Mouse (Mus musculus): ENCODE data around the gene Plxdc1. TPM values are rescaled to one million over a fixed set of nuclear protein-coding genes. Genes with fewer than 3 reads are reported as not detected.

Gene Plxdc1
- polyA plus RNA-seq, 1 experiment from 2014 or later = not detected

GRCm38 (mm10) chr11:97905941-97906340 is 80.3 kb downstream of the Plxdc1 start:
- Histone ChIP-seq H3K36me3 (ENCODE audit: control insufficient read depth, insufficient read depth, low read length) (no peaks in the 10 kb centered on the region), H3K4me1 (ENCODE audit: control insufficient read depth, insufficient read depth, low read length) (no peaks in the 10 kb centered on the region), H3K4me3 (ENCODE audit: low read depth, low read length) (no peak overlapping the region), H3K27me3 (ENCODE audit: control insufficient read depth, insufficient read depth, low read length) (no peaks in the 10 kb centered on the region), H3K9ac (ENCODE audit: low read length) (no peak overlapping the region), H3K4me2 (no peak overlapping the region), H3K27ac (ENCODE audit: low read depth, low read length) (no peak overlapping the region), H3K9me3 (ENCODE audit: control insufficient read depth, low read length) (no peaks in the 10 kb centered on the region)
- 63% methylated on average over 2 of the region's 2 CpGs for WGBS
- ATAC-seq (ENCODE audit: low FRiP score) (no peak), DNase-seq (ENCODE audit: low spot score, missing footprints) (no peak)

- H3K27ac ChIP-seq (ENCODE audit: low read depth, low read length) = no peak overlapping the region
- WGBS = 86% methylated on average over 2 of the region's 2 CpGs
These were observed 80.7 kb downstream of the Plxdc1 start for GRCm38 (mm10) chr11:97905540-97905939.

GRCm38 (mm10) chr11:97904801-97905200 is 81.4 kb downstream of the Plxdc1 start:
- DNase-seq (ENCODE audit: low spot score, missing footprints) (no peak), ATAC-seq (ENCODE audit: low FRiP score) (no peak)
- Histone ChIP-seq H3K4me1 (ENCODE audit: control insufficient read depth, insufficient read depth, low read length) (no peaks in the 10 kb centered on the region), H3K27ac (ENCODE audit: low read depth, low read length) (no peak overlapping the region), H3K9ac (ENCODE audit: low read length) (no peak overlapping the region), H3K36me3 (ENCODE audit: control insufficient read depth, insufficient read depth, low read length) (no peaks in the 10 kb centered on the region), H3K4me2 (no peak overlapping the region), H3K4me3 (ENCODE audit: low read depth, low read length) (no peak overlapping the region), H3K27me3 (ENCODE audit: control insufficient read depth, insufficient read depth, low read length) (no peaks in the 10 kb centered on the region), H3K9me3 (ENCODE audit: control insufficient read depth, low read length) (no peaks in the 10 kb centered on the region)
- 92% methylated on average over 13 of the region's 13 CpGs for WGBS

More at GRCm38 (mm10) chr11:97905540-97905939, 80.7 kb downstream of the Plxdc1 start:
- no peak for DNase-seq (ENCODE audit: low spot score, missing footprints)
- ATAC-seq (ENCODE audit: low FRiP score) = no peak
- Histone ChIP-seq H3K36me3 (ENCODE audit: control insufficient read depth, insufficient read depth, low read length) (no peaks in the 10 kb centered on the region), H3K9me3 (ENCODE audit: control insufficient read depth, low read length) (no peaks in the 10 kb centered on the region), H3K4me1 (ENCODE audit: control insufficient read depth, insufficient read depth, low read length) (no peaks in the 10 kb centered on the region), H3K4me3 (ENCODE audit: low read depth, low read length) (no peak overlapping the region), H3K27me3 (ENCODE audit: control insufficient read depth, insufficient read depth, low read length) (no peaks in the 10 kb centered on the region), H3K4me2 (no peak overlapping the region), H3K9ac (ENCODE audit: low read length) (no peak overlapping the region)

- Histone ChIP-seq H3K4me1 (ENCODE audit: control insufficient read depth, insufficient read depth, low read length) (no peaks in the 10 kb centered on the region), H3K4me3 (ENCODE audit: low read depth, low read length) (no peak overlapping the region), H3K4me2 (no peak overlapping the region), H3K9ac (ENCODE audit: low read length) (no peak overlapping the region), H3K36me3 (ENCODE audit: control insufficient read depth, insufficient read depth, low read length) (no peaks in the 10 kb centered on the region), H3K9me3 (ENCODE audit: control insufficient read depth, low read length) (no peaks in the 10 kb centered on the region), H3K27ac (ENCODE audit: low read depth, low read length) (no peak overlapping the region), H3K27me3 (ENCODE audit: control insufficient read depth, insufficient read depth, low read length) (no peaks in the 10 kb centered on the region)
- ATAC-seq (ENCODE audit: low FRiP score) = no peak
- WGBS = 83% methylated on average over 6 of the region's 6 CpGs
- no peak for DNase-seq (ENCODE audit: low spot score, missing footprints)
These were observed 84.4 kb downstream of the Plxdc1 start for GRCm38 (mm10) chr11:97901806-97902205.

GRCm38 (mm10) chr11:97899822-97900221 is 86.4 kb downstream of the Plxdc1 start:
- 0 out of 2 replicates have a peak, but pooled peaks have one; percentile 27 for ATAC-seq (ENCODE audit: low FRiP score)

GRCm38 (mm10) chr11:97897568-97898185 is 88.6 kb downstream of the Plxdc1 start:
- Histone ChIP-seq H3K9me3 (ENCODE audit: control insufficient read depth, low read length) (no peaks in the 10 kb centered on the region), H3K27me3 (ENCODE audit: control insufficient read depth, insufficient read depth, low read length) (no peaks in the 10 kb centered on the region), H3K4me3 (ENCODE audit: low read depth, low read length) (no peak overlapping the region), H3K36me3 (ENCODE audit: control insufficient read depth, insufficient read depth, low read length) (no peaks in the 10 kb centered on the region), H3K9ac (ENCODE audit: low read length) (no peak overlapping the region), H3K27ac (ENCODE audit: low read depth, low read length) (no peak overlapping the region), H3K4me2 (no peak overlapping the region), H3K4me1 (ENCODE audit: control insufficient read depth, insufficient read depth, low read length) (no peaks in the 10 kb centered on the region)
- ATAC-seq (ENCODE audit: low FRiP score) (no peak), DNase-seq (ENCODE audit: low spot score, missing footprints) (no peak)
- 84% methylated on average over 3 of the region's 3 CpGs for WGBS

More at GRCm38 (mm10) chr11:97899822-97900221, 86.4 kb downstream of the Plxdc1 start:
- WGBS = 8% methylated on average over 2 of the region's 2 CpGs
- H3K9me3 ChIP-seq (ENCODE audit: control insufficient read depth, low read length) = no peaks in the 10 kb centered on the region
- H3K27ac ChIP-seq (ENCODE audit: low read depth, low read length) = no peak overlapping the region
- DNase-seq (ENCODE audit: low spot score, missing footprints) = peak; percentile 98
- no peaks in the 10 kb centered on the region for H3K36me3 ChIP-seq (ENCODE audit: control insufficient read depth, insufficient read depth, low read length)
- H3K4me2 ChIP-seq = no peak overlapping the region
- H3K4me1 ChIP-seq (ENCODE audit: control insufficient read depth, insufficient read depth, low read length) = no peaks in the 10 kb centered on the region
- H3K4me3 ChIP-seq (ENCODE audit: low read depth, low read length) = no peak overlapping the region
- no peak overlapping the region for H3K9ac ChIP-seq (ENCODE audit: low read length)
- no peaks in the 10 kb centered on the region for H3K27me3 ChIP-seq (ENCODE audit: control insufficient read depth, insufficient read depth, low read length)

GRCm38 (mm10) chr11:97896655-97897054 is 89.6 kb downstream of the Plxdc1 start:
- Histone ChIP-seq H3K4me3 (ENCODE audit: low read depth, low read length) (no peak overlapping the region), H3K4me2 (no peak overlapping the region), H3K27ac (ENCODE audit: low read depth, low read length) (no peak overlapping the region), H3K9ac (ENCODE audit: low read length) (no peak overlapping the region), H3K9me3 (ENCODE audit: control insufficient read depth, low read length) (no peaks in the 10 kb centered on the region), H3K4me1 (ENCODE audit: control insufficient read depth, insufficient read depth, low read length) (no peaks in the 10 kb centered on the region), H3K27me3 (ENCODE audit: control insufficient read depth, insufficient read depth, low read length) (no peaks in the 10 kb centered on the region), H3K36me3 (ENCODE audit: control insufficient read depth, insufficient read depth, low read length) (no peaks in the 10 kb centered on the region)
- DNase-seq (ENCODE audit: low spot score, missing footprints) = no peak
- WGBS = 83% methylated on average over 4 of the region's 4 CpGs
- ATAC-seq (ENCODE audit: low FRiP score) = no peak

- DNase-seq (ENCODE audit: low spot score, missing footprints) = no peak
These were observed 94.4 kb downstream of the Plxdc1 start for GRCm38 (mm10) chr11:97891821-97892220.

GRCm38 (mm10) chr11:97885296-97885915 is 100.8 kb downstream of the Plxdc1 start:
- no peak for ATAC-seq (ENCODE audit: low FRiP score)
- H3K27ac ChIP-seq (ENCODE audit: low read depth, low read length) = no peak overlapping the region
- H3K27me3 ChIP-seq (ENCODE audit: control insufficient read depth, insufficient read depth, low read length) = no peaks in the 10 kb centered on the region
- H3K36me3 ChIP-seq (ENCODE audit: control insufficient read depth, insufficient read depth, low read length) = no peaks in the 10 kb centered on the region
- no peak overlapping the region for H3K9ac ChIP-seq (ENCODE audit: low read length)
- no peaks in the 10 kb centered on the region for H3K9me3 ChIP-seq (ENCODE audit: control insufficient read depth, low read length)
- 93% methylated on average over 2 of the region's 2 CpGs for WGBS
- no peaks in the 10 kb centered on the region for H3K4me1 ChIP-seq (ENCODE audit: control insufficient read depth, insufficient read depth, low read length)
- DNase-seq (ENCODE audit: low spot score, missing footprints) = peak; percentile 85
- H3K4me2 ChIP-seq = no peak overlapping the region
- H3K4me3 ChIP-seq (ENCODE audit: low read depth, low read length) = no peak overlapping the region

More at GRCm38 (mm10) chr11:97891821-97892220, 94.4 kb downstream of the Plxdc1 start:
- 70% methylated on average over 5 of the region's 5 CpGs for WGBS
- Histone ChIP-seq H3K36me3 (ENCODE audit: control insufficient read depth, insufficient read depth, low read length) (no peaks in the 10 kb centered on the region), H3K27ac (ENCODE audit: low read depth, low read length) (no peak overlapping the region), H3K4me1 (ENCODE audit: control insufficient read depth, insufficient read depth, low read length) (no peaks in the 10 kb centered on the region), H3K9me3 (ENCODE audit: control insufficient read depth, low read length) (no peaks in the 10 kb centered on the region), H3K4me2 (no peak overlapping the region), H3K27me3 (ENCODE audit: control insufficient read depth, insufficient read depth, low read length) (no peaks in the 10 kb centered on the region), H3K4me3 (ENCODE audit: low read depth, low read length) (no peak overlapping the region), H3K9ac (ENCODE audit: low read length) (no peak overlapping the region)
- ATAC-seq (ENCODE audit: low FRiP score) = no peak

All from midbrain, embryonic 11.5 days (tissue).